Mouse (Mus musculus): ENCODE data around the gene Ift57. TPM values are rescaled to one million over a fixed set of nuclear protein-coding genes. Genes with fewer than 3 reads are reported as not detected.

Gene Ift57
- total and polyA plus RNA-seq, 2 experiments from 2014 or later = 11.8 to 19.2 TPM

DNA sequence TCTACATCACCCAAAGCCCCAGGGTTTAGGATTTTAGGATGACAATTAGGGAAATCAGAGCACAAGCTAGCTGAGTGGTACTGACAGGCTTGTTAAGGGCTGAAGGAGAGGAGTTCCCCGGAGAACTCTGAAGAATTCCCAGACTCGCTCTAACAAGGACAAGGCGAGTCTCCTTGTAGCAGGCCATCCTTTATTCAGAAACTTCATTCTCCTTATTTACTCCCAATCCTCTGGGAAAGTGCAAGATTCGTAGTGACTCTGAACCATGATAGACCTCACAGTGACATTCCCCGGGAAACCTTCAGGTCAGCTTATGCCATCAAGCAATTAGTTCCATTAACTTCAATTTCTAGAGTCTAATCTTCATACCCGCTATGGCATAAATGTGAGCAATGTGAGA, 36.8 kb upstream of the Ift57 start:
- Histone ChIP-seq H3K27me3 (ENCODE audit: control insufficient read depth, insufficient read depth, low read length) (no peaks in the 10 kb centered on the region), H3K9me3 (replicated peaks; ENCODE audit: control insufficient read depth, low read length) (no peaks in the 10 kb centered on the region), H3K4me3 (ENCODE audit: low read depth, low read length) (no peak overlapping the region), H3K27ac (ENCODE audit: low read depth) (no peak overlapping the region), H3K4me2 (ENCODE audit: low read depth, low read length) (no peak overlapping the region), H3K4me1 (ENCODE audit: control insufficient read depth, insufficient read depth) (no peaks in the 10 kb centered on the region), H3K9ac (replicated peaks; ENCODE audit: low read depth, low read length) (no peak overlapping the region), H3K36me3 (replicated peaks; ENCODE audit: control insufficient read depth, insufficient read depth, low read length) (no peaks in the 10 kb centered on the region)
- ATAC-seq (ENCODE audit: insufficient read depth, low read depth) = no peak
- no peak for DNase-seq (ENCODE audit: low spot score)
- TF ChIP-seq CTCF (IDR thresholded peaks at IDR 0.05; ENCODE audit: low read depth) (no peak), EP300 (IDR thresholded peaks at IDR 0.05; ENCODE audit: low read depth) (no peak)
- WGBS = 85% methylated on average over 6 of the region's 6 CpGs

DNA sequence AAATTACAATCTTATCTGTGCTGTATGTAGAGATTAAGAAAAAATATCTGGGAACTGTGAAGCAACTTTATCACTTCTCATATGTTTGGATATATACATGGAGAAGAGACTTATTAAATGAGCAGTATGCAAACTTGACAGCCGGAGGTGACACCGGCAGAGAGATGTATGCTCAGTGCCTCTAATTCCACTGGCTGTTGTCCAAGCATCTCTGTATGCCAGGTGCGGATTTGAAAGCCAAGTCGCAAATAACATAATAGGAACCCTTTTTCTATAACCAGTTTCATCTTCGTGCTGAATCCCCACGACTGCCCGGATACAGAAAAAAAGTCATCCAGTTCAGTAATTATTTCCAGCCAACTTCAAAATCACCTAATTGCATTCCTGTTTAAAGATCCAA, 34.4 kb upstream of the Ift57 start:
- DNase-seq (ENCODE audit: low spot score) (no peak), ATAC-seq (ENCODE audit: insufficient read depth, low read depth) (no peak)
- no peaks in the 10 kb centered on the region for H3K9me3 ChIP-seq (replicated peaks; ENCODE audit: control insufficient read depth, low read length)
- TF ChIP-seq EP300 (IDR thresholded peaks at IDR 0.05; ENCODE audit: low read depth) (no peak), CTCF (IDR thresholded peaks at IDR 0.05; ENCODE audit: low read depth) (no peak)
- no peak overlapping the region for H3K4me2 ChIP-seq (ENCODE audit: low read depth, low read length)
- H3K27ac ChIP-seq (ENCODE audit: low read depth) = no peak overlapping the region
- WGBS = 81% methylated on average over 7 of the region's 7 CpGs
- H3K4me3 ChIP-seq (ENCODE audit: low read depth, low read length) = no peak overlapping the region
- H3K4me1 ChIP-seq (ENCODE audit: control insufficient read depth, insufficient read depth) = no peaks in the 10 kb centered on the region
- H3K27me3 ChIP-seq (ENCODE audit: control insufficient read depth, insufficient read depth, low read length) = no peaks in the 10 kb centered on the region
- H3K9ac ChIP-seq (replicated peaks; ENCODE audit: low read depth, low read length) = no peak overlapping the region
- H3K36me3 ChIP-seq (replicated peaks; ENCODE audit: control insufficient read depth, insufficient read depth, low read length) = no peaks in the 10 kb centered on the region

DNA sequence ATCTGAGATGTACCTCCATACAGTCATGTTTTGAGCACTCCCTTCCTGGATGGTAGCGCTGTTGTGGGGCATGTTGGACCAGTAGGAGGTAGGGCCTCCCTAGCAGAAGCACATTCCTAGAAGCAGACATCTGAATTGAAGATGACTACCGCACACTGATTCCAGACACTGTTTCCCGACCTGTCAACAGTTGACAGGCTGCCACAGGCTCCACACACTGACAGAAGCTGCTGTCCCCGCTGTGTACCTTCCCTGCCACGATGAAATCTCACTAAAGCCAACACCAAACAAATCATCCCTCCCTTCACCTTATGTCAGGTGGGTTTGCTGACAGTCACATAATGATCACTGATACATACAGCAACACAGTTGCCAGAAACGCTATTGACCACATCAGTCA, 19.4 kb upstream of the Ift57 start:
- Histone ChIP-seq H3K4me2 (ENCODE audit: low read depth, low read length) (no peak overlapping the region), H3K9ac (replicated peaks; ENCODE audit: low read depth, low read length) (no peak overlapping the region), H3K27me3 (ENCODE audit: control insufficient read depth, insufficient read depth, low read length) (no peaks in the 10 kb centered on the region), H3K27ac (ENCODE audit: low read depth) (no peak overlapping the region), H3K9me3 (replicated peaks; ENCODE audit: control insufficient read depth, low read length) (no peaks in the 10 kb centered on the region), H3K4me3 (ENCODE audit: low read depth, low read length) (no peak overlapping the region), H3K4me1 (ENCODE audit: control insufficient read depth, insufficient read depth) (no peaks in the 10 kb centered on the region), H3K36me3 (replicated peaks; ENCODE audit: control insufficient read depth, insufficient read depth, low read length) (no peaks in the 10 kb centered on the region)
- WGBS = 67% methylated on average over 6 of the region's 6 CpGs
- ATAC-seq (ENCODE audit: insufficient read depth, low read depth) (no peak), DNase-seq (ENCODE audit: low spot score) (no peak)
- TF ChIP-seq CTCF (IDR thresholded peaks at IDR 0.05; ENCODE audit: low read depth) (no peak), EP300 (IDR thresholded peaks at IDR 0.05; ENCODE audit: low read depth) (no peak)

DNA sequence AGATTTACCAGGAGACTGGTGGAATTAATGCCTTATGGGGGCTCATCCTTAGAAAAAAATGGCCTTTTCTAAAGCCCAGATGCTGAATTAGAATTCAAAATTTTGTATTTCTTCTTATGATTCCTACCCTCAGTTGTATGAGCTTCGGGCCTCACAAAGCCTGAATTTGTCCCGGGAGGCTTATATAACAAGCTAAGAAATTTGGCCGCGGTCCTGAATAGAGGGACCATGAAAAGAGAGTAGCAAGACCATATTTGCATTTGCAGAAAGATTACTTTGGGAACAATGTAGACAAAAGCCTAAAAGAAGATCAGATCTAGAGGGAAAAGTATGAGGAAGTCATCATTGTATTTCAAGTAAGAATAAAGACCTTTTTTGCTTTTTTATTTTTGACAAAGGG, 14.1 kb upstream of the Ift57 start:
- Histone ChIP-seq H3K27ac (ENCODE audit: low read depth) (no peak overlapping the region), H3K4me3 (ENCODE audit: low read depth, low read length) (no peak overlapping the region), H3K27me3 (ENCODE audit: control insufficient read depth, insufficient read depth, low read length) (no peaks in the 10 kb centered on the region), H3K4me2 (ENCODE audit: low read depth, low read length) (no peak overlapping the region), H3K9ac (replicated peaks; ENCODE audit: low read depth, low read length) (no peak overlapping the region), H3K9me3 (replicated peaks; ENCODE audit: control insufficient read depth, low read length) (no peaks in the 10 kb centered on the region), H3K36me3 (replicated peaks; ENCODE audit: control insufficient read depth, insufficient read depth, low read length) (no peaks in the 10 kb centered on the region), H3K4me1 (ENCODE audit: control insufficient read depth, insufficient read depth) (no peaks in the 10 kb centered on the region)
- no peak for DNase-seq (ENCODE audit: low spot score)
- TF ChIP-seq EP300 (IDR thresholded peaks at IDR 0.05; ENCODE audit: low read depth) (no peak), CTCF (IDR thresholded peaks at IDR 0.05; ENCODE audit: low read depth) (no peak)
- ATAC-seq (ENCODE audit: insufficient read depth, low read depth) = no peak
- 80% methylated on average over 4 of the region's 4 CpGs for WGBS

DNA sequence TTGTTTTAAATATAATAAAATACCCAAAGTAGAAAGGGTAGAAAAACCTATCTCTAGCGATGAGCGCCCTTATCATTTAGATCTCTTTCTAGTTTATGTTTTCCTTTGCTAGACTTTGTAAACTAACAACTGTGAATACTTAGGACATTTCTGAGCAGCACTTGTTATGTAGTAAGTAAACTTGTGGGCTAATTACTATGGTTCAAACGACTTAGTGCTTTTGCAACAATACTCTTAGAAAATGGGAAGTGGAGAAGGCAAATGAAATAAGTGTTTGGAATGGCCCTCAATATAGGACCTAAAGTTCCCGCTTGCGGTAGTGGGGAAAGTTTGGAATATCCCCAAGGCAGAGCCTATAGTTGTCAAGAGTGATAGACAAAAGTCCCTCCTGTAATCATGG, 788 bp downstream of the Ift57 start:
- H3K9ac ChIP-seq (replicated peaks; ENCODE audit: low read depth, low read length) = peak overlapping the region; percentile 59; the same call in 1 of the 2 replicates
- 31% methylated on average over 5 of the region's 5 CpGs for WGBS
- ATAC-seq (ENCODE audit: insufficient read depth, low read depth) = no peak
- H3K4me1 ChIP-seq (ENCODE audit: control insufficient read depth, insufficient read depth) = 0 out of 2 replicates have a peak, but pooled peaks cover 3% of the 10 kb centered on the region
- no peaks in the 10 kb centered on the region for H3K9me3 ChIP-seq (replicated peaks; ENCODE audit: control insufficient read depth, low read length)
- DNase-seq (ENCODE audit: low spot score) = no peak
- H3K4me2 ChIP-seq (ENCODE audit: low read depth, low read length) = peak overlapping the region; percentile 94
- TF ChIP-seq EP300 (IDR thresholded peaks at IDR 0.05; ENCODE audit: low read depth) = no peak
- TF ChIP-seq CTCF (IDR thresholded peaks at IDR 0.05; ENCODE audit: low read depth) = no peak
- H3K27me3 ChIP-seq (ENCODE audit: control insufficient read depth, insufficient read depth, low read length) = no peaks in the 10 kb centered on the region
- no peak overlapping the region for H3K27ac ChIP-seq (ENCODE audit: low read depth)
- peak overlapping the region; percentile 79 for H3K4me3 ChIP-seq (ENCODE audit: low read depth, low read length)
- no peaks in the 10 kb centered on the region for H3K36me3 ChIP-seq (replicated peaks; ENCODE audit: control insufficient read depth, insufficient read depth, low read length)

DNA sequence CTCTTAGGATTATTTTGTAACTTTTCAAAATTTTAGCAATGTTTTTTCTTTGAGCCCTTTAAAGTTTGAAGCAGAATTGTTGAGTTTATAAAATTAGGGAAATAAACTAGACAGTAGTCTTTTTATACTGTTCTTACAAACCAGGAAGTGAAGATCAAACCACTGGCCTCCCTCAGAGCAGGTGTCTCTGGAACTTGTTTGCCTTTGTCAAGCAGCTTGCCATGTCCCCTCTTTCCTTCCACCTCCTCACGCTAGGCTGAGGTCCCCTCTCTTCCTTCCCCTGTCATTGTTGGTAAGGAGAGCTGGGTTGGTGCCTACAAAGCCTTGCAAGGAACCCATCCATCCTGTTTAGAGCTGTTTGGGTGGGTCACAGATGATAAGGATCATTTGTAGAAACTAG, 9.0 kb downstream of the Ift57 start:
- Histone ChIP-seq H3K4me2 (ENCODE audit: low read depth, low read length) (no peak overlapping the region), H3K27me3 (ENCODE audit: control insufficient read depth, insufficient read depth, low read length) (no peaks in the 10 kb centered on the region), H3K36me3 (replicated peaks; ENCODE audit: control insufficient read depth, insufficient read depth, low read length) (peaks cover 6% of the 10 kb centered on the region; the same call in 1 of the 2 replicates), H3K27ac (ENCODE audit: low read depth) (no peak overlapping the region), H3K9ac (replicated peaks; ENCODE audit: low read depth, low read length) (no peak overlapping the region), H3K4me1 (ENCODE audit: control insufficient read depth, insufficient read depth) (no peaks in the 10 kb centered on the region), H3K9me3 (replicated peaks; ENCODE audit: control insufficient read depth, low read length) (no peaks in the 10 kb centered on the region), H3K4me3 (ENCODE audit: low read depth, low read length) (no peak overlapping the region)
- 58% methylated on average over 1 of the region's 1 CpGs for WGBS
- no peak for DNase-seq (ENCODE audit: low spot score)
- no peak for TF ChIP-seq CTCF (IDR thresholded peaks at IDR 0.05; ENCODE audit: low read depth)
- TF ChIP-seq EP300 (IDR thresholded peaks at IDR 0.05; ENCODE audit: low read depth) = no peak
- ATAC-seq (ENCODE audit: insufficient read depth, low read depth) = no peak

All from heart, postnatal 0 days (tissue).